Mouse (Mus musculus): ENCODE measurements around the gene Tm7sf2. TPM values are rescaled to one million over a fixed set of nuclear protein-coding genes. Genes with fewer than 3 reads are reported as not detected.

The Tm7sf2 gene
- 43.7 and 57.6 TPM in 2 replicates for polyA plus RNA-seq (2014; fragmentation: Nextera tagmentation; extraction: Ambion mirVana)

DNA sequence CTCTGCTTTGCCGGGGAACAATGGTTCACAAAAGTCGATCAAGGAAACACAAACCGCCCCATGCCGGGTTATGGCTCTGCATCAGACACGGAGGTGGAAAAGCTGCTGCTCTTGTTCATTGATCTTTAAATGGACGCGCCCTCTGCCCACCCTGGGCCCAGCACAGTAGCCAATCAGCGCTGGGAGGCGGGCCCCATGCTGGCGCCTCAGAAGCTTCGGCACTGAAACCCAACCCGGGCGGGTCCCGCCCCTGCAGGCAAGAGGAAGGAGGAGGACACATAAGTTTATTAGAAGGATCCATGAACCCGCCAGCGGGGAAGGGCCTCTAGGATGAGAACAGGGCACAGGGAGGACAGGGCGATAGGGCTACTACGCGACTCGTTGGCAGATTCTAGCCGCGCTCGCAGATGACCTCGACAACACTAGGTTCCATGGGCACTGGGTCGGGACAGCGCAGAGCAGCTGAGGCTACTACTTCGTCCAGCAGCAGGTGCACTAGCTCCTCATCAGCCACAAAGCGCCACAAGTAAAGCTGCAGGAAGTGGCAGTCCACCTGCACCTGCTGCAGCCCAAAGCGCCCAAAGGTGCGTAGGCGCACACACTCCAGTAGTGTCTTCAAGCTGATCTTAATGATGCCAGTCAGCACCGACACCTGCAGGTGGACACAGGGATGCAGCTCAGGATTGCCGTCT is at the start of gene Tm7sf2:
Gene Tm7sf2 (minus strand): TSS at position 650 of the 692 bp plus-strand sequence.
- H3K9me3 ChIP-seq (ENCODE audit: control insufficient read depth, low read length), result no peaks in the 10 kb centered on the region
- H3K9ac ChIP-seq (replicated peaks; ENCODE audit: low read length), result peak within 1 kb of the TSS; percentile 70
- H3K36me3 ChIP-seq (ENCODE audit: control insufficient read depth, insufficient read depth, low read length), result peaks cover 33% of the 10 kb centered on the region
- peak within 1 kb of the TSS; percentile 90 for H3K27ac ChIP-seq (replicated peaks; ENCODE audit: low read depth, low read length)
- peak within 1 kb of the TSS; percentile 94 for H3K4me2 ChIP-seq (ENCODE audit: low read length)
- H3K27me3 ChIP-seq (ENCODE audit: control insufficient read depth, insufficient read depth, low read length), result no peaks in the 10 kb centered on the region
- peak within 1 kb of the TSS; percentile 58 for H3K4me3 ChIP-seq (replicated peaks; ENCODE audit: low read depth, low read length)
- WGBS, result 8% methylated on average over 33 of the region's 33 CpGs
- ATAC-seq (ENCODE audit: low FRiP score, low TSS enrichment) (peak; percentile 91), DNase-seq (peak; percentile 94)
- H3K4me1 ChIP-seq (ENCODE audit: control insufficient read depth, insufficient read depth, low read length), result peaks cover 19% of the 10 kb centered on the region

- peak overlapping the region; percentile 92 for H3K27ac ChIP-seq (replicated peaks; ENCODE audit: low read depth, low read length)
- no peaks in the 10 kb centered on the region for H3K9me3 ChIP-seq (ENCODE audit: control insufficient read depth, low read length)
- DNase-seq, result no peak
- no peak for ATAC-seq (ENCODE audit: low FRiP score, low TSS enrichment)
- H3K4me1 ChIP-seq (ENCODE audit: control insufficient read depth, insufficient read depth, low read length), result peaks cover 14% of the 10 kb centered on the region; the same call in 1 of the 2 replicates
- peak overlapping the region; percentile 94 for H3K4me2 ChIP-seq (ENCODE audit: low read length)
- WGBS, result 5% methylated on average over 32 of the region's 32 CpGs
- H3K36me3 ChIP-seq (ENCODE audit: control insufficient read depth, insufficient read depth, low read length), result peaks cover 37% of the 10 kb centered on the region
- H3K4me3 ChIP-seq (replicated peaks; ENCODE audit: low read depth, low read length), result peak overlapping the region; percentile 78
- H3K27me3 ChIP-seq (ENCODE audit: control insufficient read depth, insufficient read depth, low read length), result no peaks in the 10 kb centered on the region
- H3K9ac ChIP-seq (replicated peaks; ENCODE audit: low read length), result peak overlapping the region; percentile 81
These were observed 49.3 kb upstream of the Tm7sf2 start for GRCm38 (mm10) chr19:6117346-6117985.

GRCm38 (mm10) chr19:6116113-6116850 is 48.1 kb upstream of the Tm7sf2 start:
- peaks cover 14% of the 10 kb centered on the region; the same call in 1 of the 2 replicates for H3K4me1 ChIP-seq (ENCODE audit: control insufficient read depth, insufficient read depth, low read length)
- H3K36me3 ChIP-seq (ENCODE audit: control insufficient read depth, insufficient read depth, low read length), result peaks cover 37% of the 10 kb centered on the region
- DNase-seq, result no peak
- WGBS, result 94% methylated on average over 15 of the region's 15 CpGs
- H3K9ac ChIP-seq (replicated peaks; ENCODE audit: low read length), result 0 out of 2 replicates have a peak overlapping the region, but pooled peaks have one; percentile 10
- no peak overlapping the region for H3K4me3 ChIP-seq (replicated peaks; ENCODE audit: low read depth, low read length)
- no peaks in the 10 kb centered on the region for H3K27me3 ChIP-seq (ENCODE audit: control insufficient read depth, insufficient read depth, low read length)
- no peak overlapping the region for H3K27ac ChIP-seq (replicated peaks; ENCODE audit: low read depth, low read length)
- H3K4me2 ChIP-seq (ENCODE audit: low read length), result peak overlapping the region; percentile 94; the same call in 1 of the 2 replicates
- no peaks in the 10 kb centered on the region for H3K9me3 ChIP-seq (ENCODE audit: control insufficient read depth, low read length)
- ATAC-seq (ENCODE audit: low FRiP score, low TSS enrichment), result no peak

GRCm38 (mm10) chr19:6113116-6113515 is 44.9 kb upstream of the Tm7sf2 start:
- no peak overlapping the region for H3K9ac ChIP-seq (replicated peaks; ENCODE audit: low read length)
- H3K27me3 ChIP-seq (ENCODE audit: control insufficient read depth, insufficient read depth, low read length), result no peaks in the 10 kb centered on the region
- DNase-seq (no peak), ATAC-seq (ENCODE audit: low FRiP score, low TSS enrichment) (no peak)
- H3K4me2 ChIP-seq (ENCODE audit: low read length), result no peak overlapping the region
- H3K4me3 ChIP-seq (replicated peaks; ENCODE audit: low read depth, low read length), result no peak overlapping the region
- WGBS, result 69% methylated on average over 6 of the region's 6 CpGs
- peaks cover 34% of the 10 kb centered on the region for H3K36me3 ChIP-seq (ENCODE audit: control insufficient read depth, insufficient read depth, low read length)
- H3K9me3 ChIP-seq (ENCODE audit: control insufficient read depth, low read length), result no peaks in the 10 kb centered on the region
- H3K4me1 ChIP-seq (ENCODE audit: control insufficient read depth, insufficient read depth, low read length), result peaks cover 11% of the 10 kb centered on the region; the same call in 1 of the 2 replicates
- no peak overlapping the region for H3K27ac ChIP-seq (replicated peaks; ENCODE audit: low read depth, low read length)

- Histone ChIP-seq H3K4me2 (ENCODE audit: low read length) (no peak within 1 kb of the TSS), H3K9me3 (ENCODE audit: control insufficient read depth, low read length) (no peaks in the 10 kb centered on the region), H3K27ac (replicated peaks; ENCODE audit: low read depth, low read length) (no peak within 1 kb of the TSS), H3K36me3 (ENCODE audit: control insufficient read depth, insufficient read depth, low read length) (no peaks in the 10 kb centered on the region), H3K27me3 (ENCODE audit: control insufficient read depth, insufficient read depth, low read length) (no peaks in the 10 kb centered on the region), H3K4me1 (ENCODE audit: control insufficient read depth, insufficient read depth, low read length) (no peaks in the 10 kb centered on the region), H3K9ac (replicated peaks; ENCODE audit: low read length) (0 out of 2 replicates have a peak within 1 kb of the TSS, but pooled peaks have one; percentile 9), H3K4me3 (replicated peaks; ENCODE audit: low read depth, low read length) (no peak within 1 kb of the TSS)
- no peak for DNase-seq
- ATAC-seq (ENCODE audit: low FRiP score, low TSS enrichment), result no peak
- 86% methylated on average over 7 of the region's 7 CpGs for WGBS
These were observed 37.4 kb upstream of the Tm7sf2 start, which contains the start of gene Naaladl1 for GRCm38 (mm10) chr19:6105586-6105985. Gene Naaladl1, plus strand, starts transcription at chr19:6105782.

DNA sequence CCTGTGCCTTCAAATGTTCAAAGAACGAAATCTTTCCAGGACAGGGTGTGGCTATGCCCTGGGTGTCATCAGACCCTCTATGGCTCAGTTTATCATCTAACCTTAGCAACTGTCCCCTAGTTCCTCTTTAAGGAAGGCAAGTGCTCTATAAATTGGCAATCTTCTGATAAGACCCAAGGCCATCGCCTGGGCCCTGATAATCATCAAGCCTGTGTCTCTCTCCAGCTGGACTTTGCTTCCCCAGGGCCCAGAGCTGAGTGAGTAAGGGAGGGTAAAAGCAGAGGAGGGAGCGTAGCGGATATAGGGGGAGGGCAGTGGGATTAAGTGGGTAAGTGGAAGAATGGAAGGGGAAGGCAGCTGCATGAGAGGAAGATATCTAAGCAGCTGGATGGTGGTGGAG is 36.3 kb upstream of the Tm7sf2 start:
- Histone ChIP-seq H3K4me2 (ENCODE audit: low read length) (no peak overlapping the region), H3K9ac (replicated peaks; ENCODE audit: low read length) (0 out of 2 replicates have a peak overlapping the region, but pooled peaks have one; percentile 9), H3K4me1 (ENCODE audit: control insufficient read depth, insufficient read depth, low read length) (no peaks in the 10 kb centered on the region), H3K36me3 (ENCODE audit: control insufficient read depth, insufficient read depth, low read length) (no peaks in the 10 kb centered on the region), H3K27me3 (ENCODE audit: control insufficient read depth, insufficient read depth, low read length) (no peaks in the 10 kb centered on the region), H3K9me3 (ENCODE audit: control insufficient read depth, low read length) (no peaks in the 10 kb centered on the region), H3K27ac (replicated peaks; ENCODE audit: low read depth, low read length) (no peak overlapping the region), H3K4me3 (replicated peaks; ENCODE audit: low read depth, low read length) (no peak overlapping the region)
- no peak for ATAC-seq (ENCODE audit: low FRiP score, low TSS enrichment)
- no peak for DNase-seq
- 70% methylated on average over 4 of the region's 4 CpGs for WGBS

- Histone ChIP-seq H3K4me3 (replicated peaks; ENCODE audit: low read depth, low read length) (no peak overlapping the region), H3K27me3 (ENCODE audit: control insufficient read depth, insufficient read depth, low read length) (no peaks in the 10 kb centered on the region), H3K4me2 (ENCODE audit: low read length) (no peak overlapping the region), H3K9me3 (ENCODE audit: control insufficient read depth, low read length) (no peaks in the 10 kb centered on the region), H3K36me3 (ENCODE audit: control insufficient read depth, insufficient read depth, low read length) (no peaks in the 10 kb centered on the region), H3K4me1 (ENCODE audit: control insufficient read depth, insufficient read depth, low read length) (no peaks in the 10 kb centered on the region), H3K9ac (replicated peaks; ENCODE audit: low read length) (no peak overlapping the region), H3K27ac (replicated peaks; ENCODE audit: low read depth, low read length) (no peak overlapping the region)
- ATAC-seq (ENCODE audit: low FRiP score, low TSS enrichment) (no peak), DNase-seq (no peak)
- WGBS, result 83% methylated on average over 6 of the region's 6 CpGs
These were observed 34.1 kb upstream of the Tm7sf2 start for GRCm38 (mm10) chr19:6102169-6102853.

DNA sequence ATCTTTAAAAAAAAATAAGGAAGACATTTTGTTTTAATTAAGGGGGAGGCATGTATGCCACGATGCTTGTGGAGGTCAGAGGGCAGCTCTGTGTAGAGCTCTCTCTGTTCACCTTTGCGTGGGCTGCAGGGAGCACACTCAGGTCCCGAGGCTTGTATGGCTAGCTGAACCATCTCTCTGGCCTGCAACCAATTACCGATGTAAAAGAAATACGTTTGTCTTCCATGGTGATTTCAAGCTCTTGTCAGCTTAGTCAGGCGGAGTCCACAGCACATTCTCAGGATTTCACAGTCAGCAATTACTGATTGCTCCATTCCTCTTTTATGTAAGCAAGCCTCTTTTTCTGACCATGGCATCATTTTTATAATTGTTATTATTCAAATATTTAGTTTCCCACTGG is 33.0 kb upstream of the Tm7sf2 start:
- Histone ChIP-seq H3K4me2 (ENCODE audit: low read length) (no peak overlapping the region), H3K4me1 (ENCODE audit: control insufficient read depth, insufficient read depth, low read length) (no peaks in the 10 kb centered on the region), H3K27ac (replicated peaks; ENCODE audit: low read depth, low read length) (no peak overlapping the region), H3K9ac (replicated peaks; ENCODE audit: low read length) (no peak overlapping the region), H3K27me3 (ENCODE audit: control insufficient read depth, insufficient read depth, low read length) (no peaks in the 10 kb centered on the region), H3K9me3 (ENCODE audit: control insufficient read depth, low read length) (no peaks in the 10 kb centered on the region), H3K36me3 (ENCODE audit: control insufficient read depth, insufficient read depth, low read length) (no peaks in the 10 kb centered on the region), H3K4me3 (replicated peaks; ENCODE audit: low read depth, low read length) (no peak overlapping the region)
- 78% methylated on average over 6 of the region's 6 CpGs for WGBS
- DNase-seq (no peak), ATAC-seq (ENCODE audit: low FRiP score, low TSS enrichment) (no peak)
